Comparison of ENCODE assay signal across 26 mouse cellular contexts in the genomic region with DNA sequence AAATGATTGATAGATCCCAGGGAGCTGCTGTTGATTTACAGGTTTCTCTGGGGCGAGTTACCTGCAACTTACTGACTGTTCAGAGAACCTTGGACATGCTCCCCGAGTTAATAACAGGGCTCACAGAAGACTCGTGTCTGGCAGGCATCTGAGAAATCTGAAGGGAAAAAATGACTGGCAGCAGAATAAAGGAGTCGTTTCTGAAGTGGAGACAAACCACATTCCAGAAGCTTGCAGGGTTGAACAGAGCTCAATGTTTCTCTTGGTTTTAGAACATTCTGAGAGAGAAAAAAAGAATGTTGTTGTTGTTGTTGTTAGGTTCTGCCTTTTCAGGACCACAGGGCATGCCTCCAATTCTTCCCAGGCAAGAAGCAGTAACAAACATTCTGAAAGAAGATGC.
"Had no signal": no experiment of that assay in that cellular context is flagged by ENCODE, and none has a peak within 500 bp of the region (broad histone marks: within the 10 kb centered on the region; RNA-seq: fewer than 3 reads in every experiment).

No protein-coding gene starts in this region.

- H3K9ac ChIP-seq: heart, embryonic 13.5 days; heart, embryonic 15.5 days; hindbrain, embryonic 13.5 days; hindbrain, embryonic 15.5 days; kidney, embryonic 15.5 days; limb, embryonic 13.5 days; limb, embryonic 15.5 days; liver, embryonic 12.5 days; liver, embryonic 14.5 days had no signal

- H3K27ac ChIP-seq: heart, embryonic 13.5 days; heart, embryonic 15.5 days; hindbrain, embryonic 13.5 days; hindbrain, embryonic 15.5 days; hindbrain, postnatal 0 days; kidney, embryonic 15.5 days; kidney, postnatal 0 days; limb, embryonic 13.5 days; limb, embryonic 15.5 days; liver, embryonic 12.5 days; liver, embryonic 14.5 days had no signal

- DNase-seq: gastrocnemius, postnatal 14 days; gastrocnemius, postnatal 36 days; heart, adult 18-20 months; heart, postnatal 14 days; heart, postnatal 36 days; kidney, adult 11 months; kidney, adult 2 months; kidney, adult 9 months; kidney, postnatal 14 days; kidney, postnatal 36 days; layer of hippocampus, adult 9-11 months; layer of hippocampus, postnatal 36 days; left cerebral cortex, postnatal 4 days had no signal

- H3K4me1 ChIP-seq: heart, embryonic 13.5 days; heart, embryonic 15.5 days; hindbrain, embryonic 13.5 days; hindbrain, embryonic 15.5 days; kidney, embryonic 15.5 days; limb, embryonic 15.5 days; liver, embryonic 12.5 days had no signal

- H3K4me2 ChIP-seq: heart, embryonic 11.5 days; heart, embryonic 13.5 days; heart, embryonic 15.5 days; hindbrain, embryonic 13.5 days; hindbrain, embryonic 15.5 days; kidney, embryonic 15.5 days; limb, embryonic 13.5 days; limb, embryonic 15.5 days; liver, embryonic 12.5 days had no signal

- ATAC-seq: hindbrain, postnatal 0 days; intestine, embryonic 16.5 days; liver, embryonic 12.5 days had no signal

- H3K9me3 ChIP-seq: heart, embryonic 13.5 days; heart, embryonic 15.5 days; hindbrain, embryonic 13.5 days; hindbrain, embryonic 15.5 days; kidney, embryonic 15.5 days; limb, embryonic 13.5 days; limb, embryonic 15.5 days; liver, embryonic 12.5 days had no signal

- H3K27me3 ChIP-seq: heart, embryonic 13.5 days; heart, embryonic 15.5 days; hindbrain, embryonic 13.5 days; hindbrain, embryonic 15.5 days; kidney, embryonic 15.5 days; limb, embryonic 13.5 days; limb, embryonic 15.5 days; liver, embryonic 12.5 days had no signal

- H3K4me3 ChIP-seq: heart, embryonic 13.5 days; heart, embryonic 15.5 days; hindbrain, embryonic 13.5 days; hindbrain, embryonic 15.5 days; kidney, embryonic 15.5 days; limb, embryonic 13.5 days; limb, embryonic 15.5 days; liver, embryonic 12.5 days had no signal

- H3K36me3 ChIP-seq: heart, embryonic 13.5 days; heart, embryonic 15.5 days; hindbrain, embryonic 13.5 days; hindbrain, embryonic 15.5 days; kidney, embryonic 15.5 days; limb, embryonic 13.5 days; limb, embryonic 15.5 days; liver, embryonic 12.5 days had no signal
